Mouse (Mus musculus) frontal cortex, postnatal 25 days (tissue): ENCODE data around the gene Atoh8.

Experiments used
- DNase-seq, 2 experiments: peaks; one replicate each; pipeline ENCODE4 v3.0.0; 2022; ENCODE audit warnings: low spot score in 2 of 2

Gene Atoh8

DNA sequence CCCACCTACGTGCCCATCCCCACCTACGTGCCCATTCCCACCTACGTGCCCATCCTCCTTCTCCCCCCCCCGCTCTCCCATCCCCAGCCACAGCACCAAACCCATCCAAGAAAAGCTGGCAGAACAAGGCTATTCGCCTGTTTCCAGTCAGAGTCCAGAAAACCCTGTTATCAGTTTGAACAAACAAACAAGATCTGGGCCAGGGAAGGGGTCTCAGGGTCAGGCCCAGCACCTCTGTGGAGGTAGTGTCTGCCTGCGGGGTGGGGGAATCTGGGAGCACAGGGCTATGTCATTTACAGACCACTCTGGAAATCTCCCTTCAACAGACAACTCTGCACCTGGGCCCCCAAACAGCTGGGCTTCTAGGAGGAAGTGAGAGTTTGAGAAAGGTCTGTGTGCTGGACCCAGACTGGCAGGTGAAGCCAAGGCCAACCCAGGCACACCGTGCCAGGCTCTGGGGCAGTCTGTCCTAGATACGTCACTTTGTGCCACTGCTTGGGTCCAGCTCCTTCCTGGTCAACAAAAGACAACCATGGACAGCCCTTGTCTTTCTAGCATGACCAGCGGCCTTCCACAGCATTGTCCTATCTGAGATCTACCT, 7.6 kb downstream of the Atoh8 start:
- DNase-seq: no peak

GRCm38 (mm10) chr6:72227011-72227410, 8.4 kb downstream of the Atoh8 start:
- no peak for DNase-seq

DNA sequence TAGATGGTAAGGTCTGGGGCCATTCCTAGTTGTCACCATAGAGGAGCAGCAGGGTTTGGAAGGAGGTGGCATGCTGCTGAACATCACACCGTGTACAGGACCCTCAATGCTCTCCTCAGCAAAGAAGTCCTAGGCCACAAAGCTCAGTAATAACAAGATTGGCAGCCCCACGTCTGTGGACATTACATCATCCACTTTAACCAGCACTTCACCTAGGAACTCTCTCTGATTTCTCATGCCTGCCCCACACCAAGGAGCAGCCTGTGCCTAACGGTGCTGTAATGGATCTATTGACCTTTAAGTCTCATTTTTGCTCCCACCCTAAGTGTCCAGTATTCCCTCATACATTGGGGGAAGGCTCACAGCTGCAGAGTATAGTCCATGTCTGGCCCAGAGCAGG, 9.7 kb downstream of the Atoh8 start:
- DNase-seq: no peak

DNA sequence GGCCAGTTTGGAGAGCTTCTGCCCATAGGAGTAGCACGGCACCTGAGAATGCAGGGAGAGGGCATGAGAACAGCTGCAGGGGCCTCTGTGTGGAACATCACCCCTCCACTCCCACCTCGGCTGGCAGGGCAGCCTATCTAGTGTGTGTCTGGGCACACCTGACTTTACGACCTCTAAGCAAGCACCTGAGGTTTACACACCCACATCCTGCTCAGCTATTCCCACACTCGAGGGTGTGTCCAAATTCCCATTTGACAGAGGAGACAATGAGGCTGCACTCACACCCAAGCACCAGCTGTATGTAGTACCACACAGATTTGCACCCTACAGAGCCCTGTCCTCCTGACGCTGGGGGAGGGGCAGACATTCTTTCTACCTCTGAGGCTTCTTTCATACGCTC, 11.5 kb downstream of the Atoh8 start:
- no peak for DNase-seq

- DNase-seq: no peak
Measured at GRCm38 (mm10) chr6:72222876-72223275, 12.5 kb downstream of the Atoh8 start.

DNA sequence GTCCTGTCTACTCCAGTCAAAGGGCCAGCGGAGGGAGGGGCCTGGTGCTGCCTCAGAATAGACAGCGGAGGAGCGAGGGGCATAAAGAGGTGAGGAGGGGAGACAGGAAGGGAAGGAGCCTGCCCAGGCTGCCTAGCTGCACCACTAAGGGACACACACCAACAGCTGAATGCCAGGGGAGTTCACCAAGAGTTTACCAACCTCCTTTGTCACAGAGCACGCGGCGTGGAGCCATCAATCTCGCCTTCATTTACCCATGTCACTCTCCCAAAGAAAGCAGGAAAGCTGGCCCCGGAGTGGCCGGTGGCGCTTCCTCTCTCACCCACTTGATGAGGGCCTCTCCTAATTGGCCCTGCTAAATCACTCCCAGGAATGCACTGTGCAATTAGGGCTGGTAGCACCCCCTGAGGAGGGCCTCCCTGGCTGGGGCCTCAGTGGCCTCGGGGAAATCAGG, 13.1 kb downstream of the Atoh8 start:
- DNase-seq: no peak

GRCm38 (mm10) chr6:72221271-72221670, 14.1 kb downstream of the Atoh8 start:
- no peak for DNase-seq

- DNase-seq: no peak
Measured at GRCm38 (mm10) chr6:72219549-72219948, 15.8 kb downstream of the Atoh8 start.

DNA sequence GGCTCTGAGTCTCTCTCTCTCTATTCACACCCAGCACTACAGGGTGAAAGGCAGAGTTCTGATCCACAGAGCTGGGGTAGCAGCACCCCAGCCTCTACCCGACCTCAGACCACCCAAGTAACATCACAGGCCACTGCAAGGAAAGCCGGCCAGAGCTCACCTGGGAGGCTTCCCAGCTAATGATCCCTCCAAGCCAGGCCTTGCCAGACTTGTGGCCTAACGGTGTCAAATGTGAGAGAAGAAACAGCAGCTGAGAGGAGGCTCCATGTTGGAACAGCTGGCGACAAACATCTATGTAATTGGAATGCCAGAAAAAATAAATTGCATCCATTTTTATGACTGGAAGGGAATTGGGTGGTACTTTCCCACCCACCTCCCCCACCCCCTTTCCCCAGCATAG, 17.1 kb downstream of the Atoh8 start:
- DNase-seq: no peak

DNA sequence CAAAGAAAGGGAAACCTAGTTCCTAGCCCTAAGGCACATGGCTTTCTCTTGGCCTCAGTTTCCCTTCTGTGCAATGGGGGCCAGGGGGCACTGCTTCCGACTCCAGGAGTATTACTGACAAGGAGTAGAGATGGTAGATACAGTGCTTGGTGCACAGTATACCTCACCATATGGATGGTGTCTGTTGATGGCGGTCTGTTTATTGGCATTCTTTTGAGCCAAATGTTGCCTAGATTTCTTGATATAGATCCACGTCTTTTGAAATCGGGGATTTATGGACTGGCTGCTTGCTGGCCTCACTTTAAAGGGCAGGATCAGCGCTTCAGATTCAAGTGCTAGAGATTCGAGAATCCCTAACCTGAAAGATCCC, 18.0 kb downstream of the Atoh8 start:
- no peak for DNase-seq

- peak; percentile 97 for DNase-seq
Measured at GRCm38 (mm10) chr6:72216681-72217414, 18.5 kb downstream of the Atoh8 start.

DNA sequence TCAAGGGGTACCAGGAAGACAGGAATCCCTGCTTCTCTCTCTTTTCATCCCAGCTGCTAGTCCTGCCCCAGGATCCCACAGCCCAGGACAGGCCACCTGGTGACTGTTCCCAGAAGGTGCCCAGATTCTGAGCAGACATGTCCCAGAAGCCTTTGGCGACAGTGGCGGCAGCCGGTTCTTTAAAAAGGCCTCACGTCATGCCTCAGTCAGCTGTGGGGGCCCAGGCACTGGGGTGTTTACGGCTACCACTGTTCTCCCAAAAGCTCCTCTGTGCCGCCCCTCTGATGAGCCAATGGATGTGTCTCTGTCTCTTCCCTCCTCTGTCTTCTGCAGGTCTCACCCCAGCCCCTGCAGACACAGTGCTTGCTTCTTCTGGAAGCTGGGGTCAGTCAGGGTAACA, 19.8 kb downstream of the Atoh8 start:
- no peak for DNase-seq

DNA sequence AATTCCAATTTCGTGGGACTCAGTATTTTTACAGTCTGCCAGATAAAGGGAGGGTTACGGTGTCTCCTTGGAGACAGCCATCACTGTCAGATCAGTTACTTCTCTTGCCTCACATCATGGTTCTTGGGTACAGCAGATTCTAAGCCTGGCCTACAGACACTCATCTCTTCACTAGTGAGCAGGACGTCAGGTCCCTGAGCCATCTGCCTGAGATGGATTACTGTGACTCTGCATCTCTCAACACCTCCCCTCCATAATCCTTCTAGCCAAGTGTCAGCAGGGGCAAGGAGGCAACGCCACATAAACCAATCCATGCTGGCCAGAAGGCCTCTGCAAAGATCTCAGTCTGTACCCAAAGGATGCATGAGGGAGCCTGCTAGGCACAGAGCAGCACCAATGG, 24.0 kb downstream of the Atoh8 start:
- no peak for DNase-seq

GRCm38 (mm10) chr6:72210823-72211222, 24.6 kb downstream of the Atoh8 start:
- DNase-seq: no peak

DNA sequence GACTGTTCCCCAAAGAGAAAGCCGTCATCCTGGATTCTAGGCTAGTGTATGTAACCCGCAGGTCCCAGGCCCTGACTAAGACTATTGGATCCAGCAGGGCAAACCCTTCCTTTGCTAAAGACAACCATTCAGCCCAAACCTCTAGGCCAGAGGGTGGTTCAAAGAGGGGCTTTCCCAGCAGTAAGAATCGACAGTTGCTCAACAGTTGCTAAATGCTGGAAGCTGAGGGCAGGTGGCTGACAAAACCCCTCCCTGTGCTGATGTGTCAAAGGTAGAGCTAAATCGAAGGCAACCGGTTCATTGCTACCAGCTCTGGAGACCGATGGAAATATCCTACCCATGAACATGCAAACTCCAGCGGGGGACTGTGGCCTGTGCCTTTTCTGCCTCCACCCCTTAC, 25.6 kb downstream of the Atoh8 start:
- no peak for DNase-seq

- DNase-seq: no peak
Measured at GRCm38 (mm10) chr6:72208406-72209045, 26.9 kb downstream of the Atoh8 start.

- no peak for DNase-seq
Measured at GRCm38 (mm10) chr6:72206021-72206420, 29.4 kb downstream of the Atoh8 start.

GRCm38 (mm10) chr6:72204858-72205257, 30.5 kb downstream of the Atoh8 start:
- no peak for DNase-seq

- DNase-seq: no peak
Measured at GRCm38 (mm10) chr6:72203279-72203678, 32.1 kb downstream of the Atoh8 start.

- DNase-seq: no peak
Measured at GRCm38 (mm10) chr6:72202732-72203131, 32.6 kb downstream of the Atoh8 start.

GRCm38 (mm10) chr6:72200595-72201256, 34.7 kb downstream of the Atoh8 start:
- no peak for DNase-seq

DNA sequence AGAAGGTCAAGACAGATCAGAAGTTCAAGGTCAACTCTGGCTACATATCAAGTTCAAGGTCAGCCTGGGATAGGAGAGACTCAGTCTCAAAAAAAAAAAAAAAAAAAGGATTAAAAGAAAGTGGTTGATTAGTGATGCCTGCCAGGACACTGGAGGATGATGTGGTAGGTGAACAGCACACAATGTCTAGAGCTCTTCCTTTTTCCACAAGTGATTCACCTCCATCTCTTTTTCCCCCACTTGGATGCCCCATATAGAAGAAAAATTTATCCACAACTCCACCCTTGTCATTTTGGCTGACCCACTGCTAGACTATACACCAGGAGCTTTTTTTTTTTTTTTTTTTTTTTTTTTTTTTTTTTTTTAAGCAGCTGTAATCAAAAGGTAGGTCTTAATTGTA, 37.9 kb downstream of the Atoh8 start:
- DNase-seq: no peak

DNA sequence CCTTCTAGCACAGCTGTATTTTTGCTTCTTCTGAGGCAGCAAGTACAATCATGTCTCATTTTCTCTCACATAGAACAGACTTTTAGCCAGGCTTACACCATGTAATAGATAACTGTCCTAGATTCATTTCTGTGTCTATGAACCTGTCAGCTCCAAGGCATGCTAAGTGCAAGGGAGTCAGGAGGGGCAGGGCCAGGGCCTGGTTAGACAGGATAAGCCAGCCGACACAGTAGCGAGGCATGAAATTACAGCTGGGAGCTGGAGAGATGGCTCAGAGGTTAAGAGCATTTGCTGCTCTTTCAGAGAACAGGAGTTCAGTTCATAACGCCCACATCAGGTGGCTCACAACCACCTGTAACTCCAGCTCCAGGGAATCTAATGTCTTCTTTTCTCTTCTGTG, 38.7 kb downstream of the Atoh8 start:
- no peak for DNase-seq
